Comparison of ENCODE assay signal across 8 mouse cellular contexts in genomic region chr6:116072746-116073261, GRCm38 (mm10).
DNase-seq lines count a peak whose midpoint lies in the region; ATAC-seq lines count a peak whose summit lies in the region.

No protein-coding gene starts in this region.

- no peak overlapping the region for H3K9ac ChIP-seq in kidney, embryonic 14.5 days (ENCODE audit: low read depth, low read length)
- no peak overlapping the region for H3K9ac ChIP-seq in embryonic facial prominence, embryonic 15.5 days
- no peak overlapping the region; the same call in 1 of the 2 replicates for H3K9ac ChIP-seq in lung, embryonic 15.5 days

- no peak overlapping the region for H3K27ac ChIP-seq in kidney, embryonic 14.5 days (ENCODE audit: low read depth, low read length)
- peak overlapping the region; percentile 73 for H3K27ac ChIP-seq in embryonic facial prominence, embryonic 15.5 days (replicated peaks)
- H3K27ac ChIP-seq in lung, embryonic 15.5 days: peak overlapping the region; percentile 54

- H3K9me3 ChIP-seq in kidney, embryonic 14.5 days (ENCODE audit: control insufficient read depth, low read length): no peaks in the 10 kb centered on the region
- no peaks in the 10 kb centered on the region for H3K9me3 ChIP-seq in embryonic facial prominence, embryonic 15.5 days (replicated peaks)
- no peaks in the 10 kb centered on the region for H3K9me3 ChIP-seq in lung, embryonic 15.5 days

- no peaks in the 10 kb centered on the region for H3K36me3 ChIP-seq in kidney, embryonic 14.5 days (ENCODE audit: control insufficient read depth, insufficient read depth, low read length)
- H3K36me3 ChIP-seq in embryonic facial prominence, embryonic 15.5 days: 0 out of 2 replicates have a peak, but pooled peaks cover under 1% of the 10 kb centered on the region
- no peaks in the 10 kb centered on the region for H3K36me3 ChIP-seq in lung, embryonic 15.5 days

- DNase-seq in kidney, adult 11 months: peak; percentile 14
- peak; percentile 57 for DNase-seq in heart, postnatal 4 days
- peak; percentile 48 for DNase-seq in retina, postnatal 1 day
- no peak for DNase-seq in embryo, embryonic 10 days (ENCODE audit: low spot score)
- DNase-seq in right cerebral cortex, postnatal 4 days: no peak

- H3K4me3 ChIP-seq in kidney, embryonic 14.5 days (ENCODE audit: low read length): no peak overlapping the region
- H3K4me3 ChIP-seq in embryonic facial prominence, embryonic 15.5 days (replicated peaks): no peak overlapping the region; the same call in 1 of the 2 replicates
- no peak overlapping the region for H3K4me3 ChIP-seq in lung, embryonic 15.5 days

- WGBS in kidney, embryonic 14.5 days: 67% methylated on average over 8 of the region's 8 CpGs
- 58% methylated on average over 8 of the region's 8 CpGs for WGBS in embryonic facial prominence, embryonic 15.5 days
- 27% methylated on average over 8 of the region's 8 CpGs for WGBS in lung, embryonic 15.5 days

- H3K4me2 ChIP-seq in kidney, embryonic 14.5 days (replicated peaks; ENCODE audit: low read depth, low read length): no peak overlapping the region; the same call in 1 of the 2 replicates
- H3K4me2 ChIP-seq in embryonic facial prominence, embryonic 15.5 days (replicated peaks): peak overlapping the region; percentile 24; the same call in 1 of the 2 replicates
- peak overlapping the region; percentile 44 for H3K4me2 ChIP-seq in lung, embryonic 15.5 days

- no peak for ATAC-seq in kidney, embryonic 14.5 days (ENCODE audit: low FRiP score, low TSS enrichment)
- ATAC-seq in embryonic facial prominence, embryonic 15.5 days (ENCODE audit: insufficient number of reproducible peaks, low FRiP score, low TSS enrichment, low read depth): no peak
- ATAC-seq in lung, embryonic 15.5 days (ENCODE audit: borderline replicate concordance, extremely low read depth, low FRiP score, low TSS enrichment): peak; percentile 55; the same call in 1 of the 2 replicates

- no peaks in the 10 kb centered on the region for H3K27me3 ChIP-seq in kidney, embryonic 14.5 days (ENCODE audit: control insufficient read depth, insufficient read depth, low read length)
- no peaks in the 10 kb centered on the region for H3K27me3 ChIP-seq in embryonic facial prominence, embryonic 15.5 days
- no peaks in the 10 kb centered on the region for H3K27me3 ChIP-seq in lung, embryonic 15.5 days

- H3K4me1 ChIP-seq in kidney, embryonic 14.5 days (ENCODE audit: control insufficient read depth, insufficient read depth, low read length): peaks cover 8% of the 10 kb centered on the region
- H3K4me1 ChIP-seq in embryonic facial prominence, embryonic 15.5 days: peaks cover 9% of the 10 kb centered on the region
- H3K4me1 ChIP-seq in lung, embryonic 15.5 days: peaks cover 11% of the 10 kb centered on the region

Comparison
In these comparisons a context has a peak if more than half of its experiments do, and no peak if none do; other contexts are left out.
1. DNase-seq: peak in kidney, adult 11 months (single experiment), heart, postnatal 4 days (single experiment) and retina, postnatal 1 day (single experiment); none in embryo, embryonic 10 days (single experiment) and right cerebral cortex, postnatal 4 days (single experiment).